Mouse (Mus musculus): ENCODE measurements around the gene 5730596B20Rik.

Gene 5730596B20Rik

GRCm38 (mm10) chr6:52225612-52226568, 48.6 kb downstream of the 5730596B20Rik start:
- peak; percentile 81 for DNase-seq (ENCODE audit: low spot score)

- peak; percentile 48 for DNase-seq (ENCODE audit: low spot score)
Measured at GRCm38 (mm10) chr6:52226569-52227257, 49.4 kb downstream of the 5730596B20Rik start.

- DNase-seq (ENCODE audit: low spot score), result no peak
Measured at GRCm38 (mm10) chr6:52227470-52228222, 50.3 kb downstream of the 5730596B20Rik start.

GRCm38 (mm10) chr6:52228475-52229465, 51.5 kb downstream of the 5730596B20Rik start:
- DNase-seq (ENCODE audit: low spot score), result no peak

- no peak for DNase-seq (ENCODE audit: low spot score)
Measured at GRCm38 (mm10) chr6:52229558-52230416, 52.5 kb downstream of the 5730596B20Rik start.
